Mouse (Mus musculus): ENCODE results near the gene Ssxa1. TPM values are rescaled to one million over a fixed set of nuclear protein-coding genes. Genes with fewer than 3 reads are reported as not detected.
"Not testable (repeated sequence)": the region's sequence is repeated elsewhere in the genome, so short reads cannot be mapped to it uniquely, and the experiment has no call there.

The Ssxa1 gene
- not detected for total RNA-seq (2021)
- long read RNA-seq, experiment 1 = 0 reads
- long read RNA-seq, experiment 2 = 0 reads

DNA sequence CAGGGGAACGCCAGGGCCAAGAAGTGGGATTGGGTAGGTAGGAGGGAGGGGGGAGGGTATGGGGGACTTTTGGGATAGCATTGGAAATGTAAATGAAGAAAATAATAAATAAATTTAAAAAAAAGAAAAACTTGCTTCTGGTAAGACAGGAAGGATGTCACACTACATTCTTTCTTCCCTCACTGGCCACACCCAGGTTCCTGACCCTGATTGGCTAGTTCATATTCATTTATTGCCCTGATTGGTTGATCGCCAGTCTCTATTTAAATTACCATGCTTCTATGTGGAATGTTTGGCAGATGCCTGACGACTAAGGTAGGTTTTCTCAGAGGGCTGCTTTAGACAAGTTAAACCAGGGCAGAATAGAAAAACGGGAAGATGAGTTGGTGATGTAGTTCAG is at the start of gene Ssxa1:
Gene Ssxa1, plus strand, starts transcription at position 301 of the 400 bp plus-strand sequence.
- no peak for DNase-seq

DNA sequence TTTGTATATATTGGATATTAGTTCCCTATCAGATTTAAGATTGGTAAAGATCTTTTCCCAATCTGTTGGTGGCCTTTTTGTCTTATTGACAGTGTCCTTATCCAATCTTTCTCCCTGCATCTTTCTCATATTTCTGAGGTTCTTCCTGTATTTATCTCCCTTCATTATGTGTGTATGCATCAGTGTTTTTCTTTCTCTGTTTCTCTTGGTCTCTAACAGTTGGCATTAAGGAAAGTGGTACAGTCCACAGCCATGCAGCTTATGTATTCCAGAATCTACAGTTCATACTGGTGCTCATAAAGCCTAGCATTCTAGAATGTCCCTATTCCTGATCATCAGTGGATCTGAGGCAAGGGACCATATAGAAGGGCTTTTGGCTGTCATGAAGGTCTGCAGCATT is 47.5 kb upstream of the Ssxa1 start, which contains the start of gene Spaca5:
Gene Spaca5, plus strand, starts transcription at position 301 of the 400 bp plus-strand sequence.
- DNase-seq = no peak

DNA sequence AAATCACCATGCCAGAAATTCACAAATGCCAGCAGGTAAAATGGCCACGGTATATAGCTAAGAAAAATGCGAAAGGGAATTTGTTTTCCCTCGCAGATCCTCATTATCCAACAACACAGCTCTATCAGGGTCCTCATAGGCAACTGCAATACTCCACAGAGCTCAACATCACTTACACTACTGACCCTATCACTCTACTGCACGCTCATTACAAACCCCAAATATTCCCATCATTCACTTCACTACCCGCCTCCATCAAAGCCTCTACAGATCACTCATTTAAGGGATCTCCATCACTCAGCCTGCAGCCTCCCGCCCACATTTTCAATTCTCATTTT is 27.0 kb upstream of the Ssxa1 start:
- DNase-seq = no peak

DNA sequence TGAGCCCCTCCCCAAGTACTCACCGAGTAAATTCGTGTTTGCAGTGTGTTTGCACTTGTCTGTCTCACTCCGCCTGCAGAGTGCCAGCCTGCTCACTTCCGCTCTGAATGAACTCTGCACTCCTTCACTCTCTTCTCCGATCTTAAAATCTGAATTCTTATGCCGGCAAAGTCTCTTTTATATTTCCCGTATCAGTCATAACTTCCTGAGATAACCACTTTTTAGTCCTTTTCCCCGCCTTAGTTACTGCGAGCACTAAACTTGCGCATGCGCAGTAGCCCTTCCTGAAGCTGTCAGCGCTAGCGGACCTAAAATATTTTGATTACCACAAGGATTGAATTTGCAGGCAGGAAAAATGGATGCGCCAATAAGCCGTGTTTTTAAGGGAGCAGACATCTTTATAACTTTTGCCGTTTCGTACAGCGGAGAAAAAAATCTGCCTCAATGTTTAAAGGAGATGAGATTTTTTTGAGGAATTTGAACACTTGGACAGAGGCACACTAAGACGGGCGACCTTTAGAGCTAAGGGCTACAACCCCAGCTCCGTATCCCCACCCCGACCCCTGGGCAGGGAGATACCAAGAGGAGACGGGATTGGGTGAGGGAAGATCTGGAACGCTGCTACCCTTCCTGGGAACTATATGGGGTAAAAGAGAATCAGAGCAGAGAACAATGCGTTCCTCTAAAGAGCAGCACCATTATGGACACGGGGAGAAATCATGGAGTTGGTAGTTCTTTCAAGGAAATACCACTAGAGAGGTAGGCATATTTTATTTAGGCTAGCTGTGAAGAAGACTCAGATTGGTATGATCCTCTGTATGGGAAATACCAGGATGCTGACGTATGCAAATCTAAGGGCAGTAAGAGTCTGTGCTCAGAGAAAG is 26.4 kb upstream of the Ssxa1 start, which contains the start of gene Zfp300:
Gene Zfp300, minus strand, starts transcription at position 545 of the 884 bp plus-strand sequence.
- DNase-seq = peak; percentile 50

DNA sequence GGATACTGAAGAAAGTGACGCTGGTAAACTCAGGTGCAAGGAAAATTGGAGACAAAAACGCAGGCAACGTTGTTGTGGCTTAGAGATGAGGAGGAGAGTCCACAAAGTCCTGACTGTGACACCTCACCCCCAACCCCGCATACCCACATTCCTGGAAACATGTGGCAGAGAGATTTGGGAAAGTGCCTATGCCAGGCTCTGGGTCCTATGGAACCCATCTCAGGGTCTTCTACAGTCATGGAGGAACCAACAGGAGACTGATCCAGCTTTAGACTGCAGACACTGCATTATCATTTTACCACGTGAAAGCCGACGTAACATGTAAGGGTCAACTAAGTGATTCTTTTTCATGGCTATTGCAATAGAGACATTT is 25.8 kb upstream of the Ssxa1 start:
- no peak for DNase-seq

DNA sequence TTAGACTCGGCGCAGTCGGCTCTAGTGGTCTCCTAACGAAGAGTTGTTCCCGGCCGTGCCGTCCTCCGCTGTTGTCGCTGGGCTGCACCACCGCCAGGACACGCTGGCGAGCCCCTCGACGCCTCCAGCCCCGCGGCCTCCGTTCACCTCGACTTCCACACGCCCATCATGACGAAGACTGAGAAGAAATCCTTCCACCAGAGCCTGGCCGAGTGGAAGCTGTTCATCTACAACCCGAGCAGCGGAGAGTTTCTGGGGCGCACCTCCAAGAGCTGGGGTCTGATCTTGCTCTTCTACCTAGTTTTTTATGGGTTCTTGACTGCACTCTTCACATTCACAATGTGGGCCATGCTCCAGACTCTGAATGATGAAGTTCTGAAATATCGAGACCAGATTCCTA is 31.1 kb downstream of the Ssxa1 start:
- not testable (repeated sequence) for DNase-seq

Other genes starting within 250 kb of the Ssxa1 start
- gene Timp1, start 245.7 kb upstream of the Ssxa1 start, total RNA-seq (2021) = 1 to 10 TPM; 4.9 to 6.5 TPM
- gene Syn1, start 194.8 kb upstream of the Ssxa1 start, total RNA-seq (2021) = under 1 TPM in 1 of 2 experiments, not detected in 1; 0.24 TPM
- gene Cfp, start 184.3 kb upstream of the Ssxa1 start, total RNA-seq (2021) = 1 to 10 TPM; 3.8 to 6.5 TPM
- gene Elk1, start 165.2 kb upstream of the Ssxa1 start, total RNA-seq (2021) = 1 to 10 TPM; 6.7 to 7.5 TPM
- 10 to 100 TPM; 27.5 to 29.9 TPM for gene Uxt, start 153.8 kb upstream of the Ssxa1 start, total RNA-seq (2021)
- gene Zfp182, start 53.5 kb upstream of the Ssxa1 start, total RNA-seq (2021) = 1 to 10 TPM; 1.8 to 2.1 TPM
- gene Spaca5, start 47.4 kb upstream of the Ssxa1 start, total RNA-seq (2021) = not detected
- gene Zfp300, start 26.3 kb upstream of the Ssxa1 start, total RNA-seq (2021) = under 1 TPM; 0.13 to 0.72 TPM
- gene Gm21876, start 59.8 kb downstream of the Ssxa1 start, total RNA-seq (2021) = not detected

Measured in gastrocnemius, postnatal 25 days (tissue).